In the genomic region with DNA sequence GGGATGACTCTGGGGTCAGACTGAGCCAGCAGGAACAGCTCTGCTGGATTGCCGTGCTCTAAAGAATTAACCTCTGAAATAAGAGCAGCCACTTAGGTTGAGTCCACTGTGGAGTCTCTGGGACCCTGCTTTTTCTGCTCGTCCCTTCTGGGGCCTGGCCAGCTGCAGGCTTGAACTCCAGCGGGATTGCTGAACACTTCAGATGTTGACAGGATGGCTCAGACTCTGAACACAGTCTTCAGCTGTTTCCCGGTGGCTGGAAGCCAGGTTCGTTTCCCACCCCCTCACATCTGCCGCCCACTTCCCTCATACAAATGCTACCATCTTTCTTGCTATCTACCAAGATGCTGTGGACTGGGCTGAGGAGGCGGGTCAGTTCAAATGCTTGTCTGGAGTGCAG, we compare ENCODE assay signal across 10 mouse cellular contexts.
DNase-seq lines count a peak whose midpoint lies in the region; ATAC-seq and TF ChIP-seq lines count a peak whose summit lies in the region.
"Had no signal": no experiment of that assay in that cellular context is flagged by ENCODE, and none has a peak within 500 bp of the region (broad histone marks: within the 10 kb centered on the region; RNA-seq: fewer than 3 reads in every experiment).

No protein-coding gene starts in this region.

- H3K9ac ChIP-seq in heart, embryonic 11.5 days (ENCODE audit: low read depth, low read length): no peak overlapping the region
- peak overlapping the region; percentile 64 for H3K9ac ChIP-seq in ES-Bruce4 (ENCODE audit: low read depth, poor library complexity, severe bottlenecking)

- intact Hi-C loops in heart, postnatal 10 days (cut with DNase I): loop anchor here (5.0 kb wide), 1 partner anchor 107 kb away; no protein-coding TSS in a partner anchor
- intact Hi-C loops in left cerebral cortex, postnatal 25 days (cut with DNase I): no loop called here

- no peak for TF ChIP-seq POLR2A in ES-Bruce4 (IDR thresholded peaks at IDR 0.05; ENCODE audit: insufficient read depth, low read length)
- TF ChIP-seq POLR2A in brain, embryonic 14.5 days (IDR thresholded peaks at IDR 0.05; ENCODE audit: borderline replicate concordance, extremely low read depth, insufficient read depth, insufficient read length, poor library complexity, severe bottlenecking): no peak

- TF ChIP-seq CTCF in ES-Bruce4 (IDR thresholded peaks at IDR 0.05; ENCODE audit: low read depth, low read length): no peak
- TF ChIP-seq CTCF in brain, embryonic 14.5 days (IDR thresholded peaks at IDR 0.05; ENCODE audit: borderline replicate concordance, extremely low read depth, insufficient read depth, insufficient read length): no peak

- no peaks in the 10 kb centered on the region for H3K27me3 ChIP-seq in heart, embryonic 11.5 days (ENCODE audit: control insufficient read depth, insufficient read depth, low read length)
- no peaks in the 10 kb centered on the region for H3K27me3 ChIP-seq in ES-Bruce4 (ENCODE audit: control insufficient read depth, insufficient read depth, low read length, poor library complexity, severe bottlenecking)

- DNase-seq in heart, postnatal 10 days: peak; percentile 43 to 60
- peak; percentile 18 to 42 for DNase-seq in left cerebral cortex, postnatal 25 days (ENCODE audit: low spot score in 2 of 2)
- DNase-seq in left cerebral cortex, adult 8-10 months (ENCODE audit: low spot score in 2 of 2): no peak
- peak; percentile 45 for DNase-seq in brain, embryonic 14.5 days (ENCODE audit: low read depth)
- no peak for DNase-seq in yolk sac, embryonic 10.5 days (ENCODE audit: low spot score)
- DNase-seq: thymus, postnatal 25 days had no signal

- TF ChIP-seq EP300 in ES-Bruce4 (IDR thresholded peaks at IDR 0.05; ENCODE audit: insufficient read depth, low read depth, low read length): no peak

- H3K27ac ChIP-seq in heart, embryonic 11.5 days (ENCODE audit: low read depth, low read length): no peak overlapping the region
- peak overlapping the region; percentile 99 for H3K27ac ChIP-seq in ES-Bruce4 (ENCODE audit: insufficient read depth, low read length)

- no peaks in the 10 kb centered on the region for H3K4me1 ChIP-seq in heart, embryonic 11.5 days (ENCODE audit: control insufficient read depth, insufficient read depth, low read length)
- H3K4me1 ChIP-seq in ES-Bruce4 (ENCODE audit: control insufficient read depth, insufficient read depth, low read length): peaks cover 9% of the 10 kb centered on the region

- H3K36me3 ChIP-seq in heart, embryonic 11.5 days (ENCODE audit: control insufficient read depth, insufficient read depth, low read length): no peaks in the 10 kb centered on the region
- H3K36me3 ChIP-seq in ES-Bruce4 (ENCODE audit: control insufficient read depth, insufficient read depth, low read length, poor library complexity, severe bottlenecking): no peaks in the 10 kb centered on the region
- H3K36me3 ChIP-seq: limb, embryonic 10.5 days had no signal

- H3K4me3 ChIP-seq in heart, embryonic 11.5 days (ENCODE audit: low read depth, low read length): no peak overlapping the region
- peak overlapping the region; percentile 51 for H3K4me3 ChIP-seq in ES-Bruce4 (ENCODE audit: low read depth, low read length)
- H3K4me3 ChIP-seq: erythroblast, embryonic 14.5 days; limb, embryonic 10.5 days had no signal

- WGBS in heart, embryonic 11.5 days (ENCODE audit: insufficient replicate concordance): 20% methylated on average over 7 of the region's 7 CpGs

- no peak for ATAC-seq in heart, embryonic 11.5 days (replicated peaks; ENCODE audit: insufficient number of reproducible peaks, low FRiP score, low TSS enrichment)

- no peak overlapping the region for H3K4me2 ChIP-seq in heart, embryonic 11.5 days

- no peaks in the 10 kb centered on the region for H3K9me3 ChIP-seq in heart, embryonic 11.5 days (replicated peaks; ENCODE audit: control insufficient read depth, low read length)
- H3K9me3 ChIP-seq in ES-Bruce4 (replicated peaks; ENCODE audit: control insufficient read depth, insufficient read depth, low read length, poor library complexity, severe bottlenecking): no peaks in the 10 kb centered on the region
- H3K9me3 ChIP-seq: limb, embryonic 10.5 days had no signal

Comparison
In these comparisons a context has a peak if more than half of its experiments do, and no peak if none do; other contexts are left out.
1. DNase-seq: peak in heart, postnatal 10 days (2 of 2), left cerebral cortex, postnatal 25 days (2 of 2) and brain, embryonic 14.5 days (single experiment); none in left cerebral cortex, adult 8-10 months (0 of 2) and yolk sac, embryonic 10.5 days (single experiment).